Mouse (Mus musculus) lung, postnatal 10 days (tissue): Measurements from ENCODE around the gene Mcrip1.
A peak's percentile ranks its signal among the peaks of the same experiment; 100 is the strongest.
"Not testable (repeated sequence)": the region's sequence is repeated elsewhere in the genome, so short reads cannot be mapped to it uniquely, and the experiment has no call there.

Source experiments
- DNase-seq: peaks from one replicate; pipeline ENCODE4 v3.0.0; 2021

The Mcrip1 gene

DNA sequence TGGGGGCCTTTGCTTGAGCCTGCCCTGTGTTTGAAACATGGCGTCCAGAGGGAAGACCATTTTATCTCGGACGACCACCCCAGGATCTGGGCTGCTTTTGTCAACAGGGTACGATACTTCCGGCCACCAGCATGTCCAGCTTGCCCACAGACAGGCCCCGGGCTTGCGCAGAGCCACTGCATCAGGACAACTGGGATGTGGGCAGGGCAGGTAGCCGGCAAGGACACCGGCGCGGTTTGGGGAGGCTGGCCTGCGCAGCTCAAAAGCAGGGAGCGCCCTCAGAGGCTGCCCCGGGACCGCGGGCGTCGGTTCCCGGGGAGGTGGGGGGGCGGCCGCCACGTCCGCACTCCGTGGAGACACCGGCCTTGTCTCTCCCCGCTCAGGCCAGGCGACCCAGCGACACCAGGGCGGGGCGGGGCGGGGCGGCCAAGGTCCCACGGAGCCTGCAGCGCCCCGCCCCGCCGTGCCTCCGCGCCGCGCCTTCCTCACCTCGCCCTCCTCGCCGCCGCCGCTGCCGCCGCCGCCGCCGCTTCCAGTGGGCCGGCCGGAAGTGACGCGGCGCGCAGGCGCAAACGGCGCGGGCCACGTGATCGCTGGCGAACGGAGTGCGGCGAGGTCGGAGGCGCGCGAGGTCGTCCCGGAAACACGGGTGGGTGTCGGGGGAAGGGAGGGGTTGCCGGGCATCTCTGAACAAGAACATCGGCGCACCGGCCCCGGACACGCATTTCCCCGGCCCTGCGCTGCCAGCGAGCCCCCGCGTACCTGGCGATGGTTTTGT is at the start of gene Mcrip1:
TSS of gene Mcrip1 (minus strand) at position 560 of the 778 bp plus-strand sequence.
- peak; percentile 97 for DNase-seq

DNA sequence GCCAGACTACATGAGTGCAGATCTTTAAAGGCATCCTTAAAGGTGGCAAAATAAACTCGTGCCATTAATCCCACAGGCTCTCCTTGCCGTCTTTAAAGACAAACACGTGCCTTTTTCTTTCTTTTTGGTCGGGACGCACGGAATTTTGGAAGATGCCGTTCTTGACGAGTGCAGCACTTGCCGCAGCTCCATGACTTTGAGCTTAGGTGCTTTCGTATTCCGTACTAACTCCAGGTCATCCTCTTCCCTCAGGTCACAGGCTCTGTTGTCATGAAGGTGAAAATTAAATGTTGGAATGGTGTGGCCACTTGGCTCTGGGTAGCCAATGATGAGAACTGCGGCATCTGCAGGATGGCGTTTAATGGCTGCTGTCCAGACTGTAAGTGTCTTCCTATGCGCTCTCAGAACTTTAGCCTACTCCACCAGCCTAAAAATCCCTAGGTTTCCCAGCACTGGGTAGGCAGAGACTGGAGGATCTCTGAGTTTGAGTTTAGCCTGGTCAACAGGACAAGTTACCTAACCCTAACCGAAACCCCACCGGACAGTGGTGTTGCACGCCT is 49.5 kb upstream of the Mcrip1 start:
- DNase-seq: no peak

DNA sequence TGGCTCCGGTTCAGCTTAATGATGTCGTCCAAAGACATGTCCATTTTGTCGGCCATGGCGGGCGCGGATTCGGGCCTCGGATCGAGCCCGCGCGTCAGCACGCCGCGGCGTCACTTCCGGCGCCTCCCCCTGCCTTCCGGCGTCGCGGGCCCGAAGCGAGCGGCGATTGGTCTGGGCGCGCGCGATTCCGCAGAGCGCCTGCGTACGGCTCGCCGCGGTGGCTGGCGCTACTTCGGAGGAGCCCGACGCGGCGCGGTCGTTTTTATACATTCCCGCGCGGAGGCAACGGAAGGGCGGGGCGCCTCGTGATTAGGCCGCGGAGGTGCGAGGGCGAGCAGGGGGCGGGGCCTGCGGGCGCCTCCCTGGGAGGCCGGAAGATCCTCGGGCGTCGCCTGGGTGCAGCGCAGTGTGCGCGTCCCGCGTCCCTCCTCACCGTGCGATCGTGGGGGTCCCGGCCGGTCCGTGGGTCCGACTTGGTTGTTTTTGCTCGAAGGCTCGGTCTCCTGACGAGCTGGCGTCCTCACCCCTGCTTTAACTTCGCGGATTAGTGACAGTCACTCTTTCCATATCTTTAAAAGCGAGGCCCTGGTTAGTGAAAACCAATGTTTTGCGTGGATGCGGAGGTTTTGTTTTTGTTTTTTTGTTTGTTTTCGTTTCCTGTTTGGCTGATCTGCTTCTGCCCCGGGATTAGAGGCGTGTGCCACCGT is 48.9 kb upstream of the Mcrip1 start, which contains the start of the genes Alyref and Anapc11:
TSS of gene Alyref (minus strand) at position 83 of the 707 bp plus-strand sequence.
TSS of gene Anapc11 (plus strand) at position 139 of the 707 bp plus-strand sequence.
- peak; percentile 95 for DNase-seq

DNA sequence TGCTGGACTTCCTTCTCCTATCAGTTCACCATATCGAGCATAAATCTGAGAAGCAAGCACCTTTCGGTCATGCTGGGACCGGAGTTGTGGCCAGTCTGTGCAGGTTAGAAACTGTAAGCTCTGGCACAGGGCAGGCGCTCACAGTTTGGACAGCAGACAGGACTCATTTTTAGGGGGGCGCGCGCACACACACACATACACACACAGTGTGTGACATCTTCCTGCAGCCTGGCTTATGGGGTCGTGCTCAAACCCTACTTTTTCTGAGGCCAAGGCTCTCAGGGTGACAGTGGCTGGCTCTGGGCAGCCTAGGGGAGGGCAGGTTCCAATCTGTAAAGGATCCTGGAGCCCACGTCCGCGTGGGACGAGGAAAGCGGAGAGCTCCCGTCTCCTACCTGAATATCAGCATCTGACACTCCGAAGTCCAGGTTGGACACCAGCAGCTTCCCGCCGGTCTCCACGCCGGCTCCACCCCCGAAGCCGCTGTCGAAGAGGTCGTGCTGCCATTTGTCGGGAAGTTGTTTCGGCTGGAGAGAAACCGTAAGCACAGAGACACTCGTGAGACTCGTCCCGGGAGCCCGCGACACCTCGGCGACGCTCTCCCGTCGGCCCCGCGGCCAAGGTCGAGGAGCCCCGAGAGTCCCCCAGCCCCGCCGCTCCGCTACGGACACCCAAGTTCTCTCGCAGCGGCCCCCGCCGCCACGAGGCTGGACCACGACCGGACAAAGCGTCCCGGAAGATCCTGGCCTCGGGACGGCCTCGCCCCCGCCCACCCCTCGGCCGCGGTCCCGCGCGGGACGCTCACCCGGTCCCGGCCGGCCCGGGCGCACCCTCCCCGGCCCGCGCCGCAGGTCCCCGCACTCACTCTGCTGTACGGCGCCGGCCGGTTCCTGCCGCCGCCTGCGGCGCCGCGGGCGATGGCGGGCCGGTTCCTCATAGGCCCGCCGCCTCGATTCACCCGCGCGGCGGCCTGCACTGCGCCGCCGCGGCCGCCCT is 48.0 kb upstream of the Mcrip1 start:
- DNase-seq: no peak

DNA sequence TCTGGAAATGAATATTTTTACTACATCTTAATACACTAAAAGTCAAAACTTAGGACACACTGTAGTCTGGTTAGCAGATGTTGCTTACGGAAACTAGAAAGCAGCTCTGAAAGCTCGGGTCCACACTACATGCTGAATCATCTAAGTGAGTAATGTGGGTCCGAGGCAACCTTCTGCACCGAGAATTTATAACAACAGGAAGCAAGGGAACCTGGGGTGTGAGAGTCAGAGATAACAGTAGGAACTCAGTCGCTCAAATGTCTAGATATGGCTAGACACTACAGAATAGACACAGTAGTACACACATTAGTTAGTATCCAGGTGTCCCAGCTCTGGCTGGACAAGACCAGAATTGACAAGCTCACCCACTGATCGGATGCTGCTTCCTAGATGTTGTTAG is 39.0 kb upstream of the Mcrip1 start:
- no peak for DNase-seq

DNA sequence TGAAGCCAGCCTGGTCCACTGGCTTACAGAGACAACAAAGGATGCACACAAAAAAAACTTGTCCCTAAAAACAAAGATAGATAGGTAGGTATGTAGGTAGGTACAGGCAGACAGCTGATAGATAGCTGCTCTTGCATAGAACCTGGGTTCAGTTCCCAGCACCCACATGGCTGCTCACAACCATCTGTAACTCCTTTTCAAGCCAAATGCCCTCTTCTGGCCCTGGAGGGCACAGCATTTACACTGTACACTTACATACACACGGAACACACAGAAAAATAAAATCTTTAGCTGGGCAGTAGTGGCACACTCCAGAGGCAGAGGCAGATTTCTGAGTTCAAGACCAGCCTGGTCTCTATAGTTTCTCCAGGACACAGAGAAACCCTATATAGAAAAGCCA is 34.4 kb upstream of the Mcrip1 start:
- no peak for DNase-seq

DNA sequence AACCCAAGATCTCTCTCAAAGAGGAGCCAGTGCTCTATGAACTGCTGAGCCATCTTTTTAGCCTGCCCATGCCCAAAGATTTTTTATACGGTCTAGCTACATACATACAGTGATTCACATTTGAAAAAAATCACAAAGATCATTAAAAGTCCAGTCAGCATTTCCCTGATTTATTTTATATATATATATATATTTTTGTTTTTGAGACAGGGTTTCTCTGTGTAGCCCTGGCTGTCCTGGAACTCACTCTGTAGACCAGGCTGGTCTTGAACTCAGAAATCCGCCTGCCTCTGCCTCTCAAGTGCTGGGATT is 33.4 kb upstream of the Mcrip1 start:
- not testable (repeated sequence) for DNase-seq

DNA sequence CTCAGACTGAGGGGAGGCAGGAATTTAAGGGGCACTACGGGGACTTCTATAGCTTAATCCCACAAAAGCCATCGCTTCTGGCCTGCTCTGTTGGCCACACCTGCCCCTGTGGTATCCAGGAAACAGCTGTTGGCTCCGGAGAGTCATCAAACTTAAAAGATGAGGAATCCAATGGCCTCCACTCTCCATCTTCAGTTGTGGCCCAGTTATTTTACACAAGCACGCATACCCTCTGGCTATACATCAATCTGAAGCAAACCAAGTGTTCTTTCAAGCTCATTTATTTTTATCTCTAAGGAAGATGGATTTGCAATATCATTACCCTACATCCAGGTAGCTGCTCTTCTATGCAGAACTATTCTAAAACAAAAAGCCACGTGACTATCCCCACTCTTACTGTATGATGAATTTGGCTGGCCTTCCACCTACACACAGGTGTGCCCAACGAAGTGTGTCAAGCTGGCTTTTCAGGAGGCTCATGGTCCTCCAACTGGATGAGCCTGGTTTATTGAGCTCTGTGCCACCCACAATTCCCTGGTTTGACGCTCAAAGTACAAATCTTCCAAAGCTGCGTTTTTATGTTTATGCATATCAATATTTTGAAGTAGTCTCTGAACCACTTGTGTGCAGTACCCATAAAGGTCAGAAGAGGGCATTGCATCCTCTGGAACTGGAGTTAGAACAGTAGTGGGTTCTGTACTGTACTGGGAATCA is 32.9 kb upstream of the Mcrip1 start:
- peak; percentile 67 for DNase-seq

DNA sequence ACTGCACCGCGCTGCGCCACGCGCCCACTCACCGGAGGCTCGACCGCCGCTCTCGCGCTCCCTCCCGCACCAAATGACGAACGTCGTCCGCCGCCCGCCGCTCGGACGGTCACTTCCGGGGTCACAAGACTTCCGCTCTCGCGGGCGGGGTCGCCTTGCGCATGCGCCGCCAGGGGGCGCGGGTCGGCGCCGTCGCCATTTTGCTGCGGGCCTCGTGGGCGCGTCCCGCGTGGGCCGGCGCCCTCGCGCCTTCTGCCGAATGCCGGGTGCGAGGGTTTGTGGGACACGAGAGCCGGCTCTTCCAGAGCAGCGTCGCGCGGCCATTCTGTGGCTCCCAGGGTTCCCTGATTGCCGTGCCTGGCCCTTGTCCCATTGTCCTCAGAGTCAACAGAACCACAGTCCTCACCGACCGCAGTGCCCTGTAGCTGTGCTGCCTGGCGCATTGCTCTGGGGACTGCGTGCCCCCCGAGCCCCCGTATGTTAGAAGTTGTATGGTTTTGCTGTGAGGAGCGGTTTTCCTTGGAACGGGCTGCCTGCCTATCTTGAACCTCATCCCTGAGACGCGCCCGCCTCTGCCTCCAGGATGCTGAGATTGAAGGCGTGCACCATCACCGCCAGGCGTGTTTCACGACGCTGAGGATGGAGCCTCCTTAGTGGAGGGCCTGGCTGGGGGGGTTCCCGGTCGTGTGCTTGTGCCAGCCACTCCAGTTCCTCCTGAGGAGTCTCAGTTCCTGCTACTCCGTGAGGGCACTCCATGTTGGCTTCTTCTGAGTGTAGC is 32.2 kb upstream of the Mcrip1 start, which contains the start of gene Arhgdia:
TSS of gene Arhgdia (minus strand) at position 135 of the 778 bp plus-strand sequence.
- DNase-seq: peak; percentile 92

DNA sequence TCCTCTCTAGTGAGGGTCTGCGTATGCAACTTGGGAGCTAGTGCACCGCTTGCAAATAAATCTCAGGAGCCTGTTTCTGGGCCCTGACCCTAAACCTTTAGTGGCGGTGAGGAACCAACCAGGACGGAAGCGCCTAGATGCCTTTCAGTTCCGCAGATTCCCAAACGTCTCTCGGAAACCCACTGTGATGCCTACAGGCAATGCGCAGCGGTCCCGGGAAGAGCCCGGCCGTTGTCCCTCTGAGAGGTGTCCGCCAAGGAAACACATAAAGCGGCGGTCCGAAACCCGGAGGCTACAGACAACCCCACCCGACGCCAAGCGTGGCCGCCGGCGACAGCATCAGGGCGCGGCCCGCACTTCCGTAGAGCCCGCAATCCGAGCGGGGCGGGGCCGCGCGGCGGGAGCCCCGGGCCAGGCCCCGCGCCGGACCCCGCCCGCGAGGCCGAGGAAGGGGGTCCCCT is 31.4 kb upstream of the Mcrip1 start:
- DNase-seq: peak; percentile 59

DNA sequence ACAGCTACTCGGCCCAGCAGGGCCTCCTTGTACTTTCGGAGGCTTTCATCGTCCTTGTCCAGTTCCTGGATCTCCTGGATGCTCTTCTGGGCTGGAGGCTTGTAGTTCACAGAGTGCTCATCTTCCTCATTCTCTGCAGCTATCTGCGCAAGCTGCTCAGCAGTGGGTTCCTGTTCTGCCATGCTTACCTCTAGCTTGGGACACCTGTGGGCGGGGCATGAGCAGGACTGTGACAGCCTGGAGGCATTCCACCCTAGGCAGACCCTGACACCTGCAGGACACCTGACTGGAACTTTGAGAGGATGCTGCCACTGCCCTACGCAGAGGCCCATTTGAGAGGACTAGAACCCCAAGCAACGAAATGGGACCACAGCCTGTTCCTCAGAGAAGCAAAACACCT is 30.7 kb upstream of the Mcrip1 start:
- DNase-seq: peak; percentile 40

DNA sequence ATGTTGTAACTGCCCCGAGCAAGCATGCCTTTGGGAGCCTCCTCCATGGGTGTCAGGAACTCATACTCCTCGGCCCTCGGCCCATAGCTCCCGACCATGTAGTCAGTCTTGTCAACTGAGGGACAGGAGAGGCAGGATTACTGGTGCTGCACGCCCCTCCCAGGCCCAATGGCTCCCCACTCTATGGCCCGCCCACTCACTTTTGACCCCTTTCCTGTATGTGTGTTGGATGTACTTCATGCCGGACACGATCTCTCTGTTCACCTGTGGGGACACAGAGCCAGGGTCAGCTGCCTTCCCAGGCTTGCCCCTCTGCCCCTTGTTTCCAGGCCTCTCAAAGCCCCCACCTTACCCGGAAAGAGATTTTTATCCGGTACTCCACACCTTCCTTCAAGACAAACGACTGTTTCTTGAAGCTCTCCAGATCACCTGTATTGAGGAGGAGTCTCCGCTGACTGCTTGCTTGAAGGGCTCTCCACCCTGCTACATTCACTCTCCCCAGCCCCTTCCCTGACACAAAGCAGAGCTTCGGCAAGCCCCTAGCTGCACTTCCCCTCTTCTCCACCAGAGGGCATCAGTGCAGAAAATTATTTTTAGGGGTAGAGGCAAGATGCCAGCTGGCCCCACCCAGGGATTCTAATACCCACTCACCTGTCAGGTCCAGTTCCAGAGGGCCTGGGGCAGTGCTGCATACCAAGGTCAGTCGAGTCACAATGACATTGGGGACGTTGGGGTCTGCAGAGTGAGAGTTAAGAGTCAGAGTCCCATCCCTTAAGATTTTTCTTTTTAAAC is 30.0 kb upstream of the Mcrip1 start:
- DNase-seq: peak; percentile 85

DNA sequence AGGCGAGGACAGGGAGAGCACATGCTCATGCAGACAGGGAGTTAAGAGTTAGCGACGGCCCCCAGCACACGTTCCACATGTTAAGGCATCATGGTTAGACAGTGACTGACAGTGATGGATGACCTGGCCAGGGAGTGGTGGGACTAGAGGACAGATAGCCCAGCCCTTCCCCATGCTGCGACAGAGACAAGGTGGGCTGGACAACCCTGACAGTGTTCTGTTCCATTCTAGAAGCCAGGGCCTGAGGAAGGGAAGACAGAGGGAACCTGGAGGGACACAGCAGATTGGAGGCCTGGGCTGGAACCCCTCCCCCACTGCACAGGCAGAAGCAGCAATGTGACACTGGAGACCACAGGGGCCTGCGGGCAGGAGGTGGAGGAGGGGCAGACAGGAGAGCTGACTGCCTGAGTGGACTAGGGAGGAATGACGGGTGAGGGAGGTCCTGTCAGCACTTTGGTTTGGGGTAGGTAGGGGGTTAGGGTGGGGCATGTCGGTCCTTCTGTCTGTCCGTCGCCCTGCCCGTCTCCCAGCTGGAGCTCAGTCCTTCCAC is 29.2 kb upstream of the Mcrip1 start:
- DNase-seq: no peak

DNA sequence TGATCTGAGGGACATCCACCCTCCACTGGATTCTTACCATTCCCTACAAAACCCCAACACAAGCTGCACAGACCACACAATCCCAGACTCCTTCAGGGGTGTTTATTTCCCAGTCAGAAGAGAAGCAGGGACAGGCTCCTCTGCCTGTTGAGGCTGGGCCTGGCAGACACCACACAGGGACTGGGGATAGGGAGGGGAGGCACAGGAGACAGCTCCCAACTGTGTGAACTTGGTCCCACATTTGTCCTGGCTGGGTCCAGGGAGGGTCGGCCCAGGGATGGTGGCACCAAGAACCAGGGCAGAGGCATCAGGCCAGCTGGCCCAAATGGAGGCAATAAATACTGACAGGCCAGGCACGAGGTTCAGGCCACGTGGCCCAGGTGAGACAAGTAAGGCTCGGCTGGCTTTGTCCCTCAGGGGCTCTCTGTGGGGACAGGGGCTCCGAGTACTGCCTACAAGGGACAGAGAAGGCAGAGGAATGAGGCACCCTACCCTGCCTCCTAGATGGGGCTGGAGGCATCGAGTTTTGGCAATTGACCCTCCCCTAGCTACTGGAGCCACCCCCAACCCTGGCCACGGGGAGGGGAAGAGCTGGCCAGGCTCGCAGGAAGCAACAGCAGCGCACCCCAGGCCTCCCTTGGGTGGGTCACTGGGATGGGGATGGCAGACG is 28.6 kb upstream of the Mcrip1 start:
- no peak for DNase-seq

DNA sequence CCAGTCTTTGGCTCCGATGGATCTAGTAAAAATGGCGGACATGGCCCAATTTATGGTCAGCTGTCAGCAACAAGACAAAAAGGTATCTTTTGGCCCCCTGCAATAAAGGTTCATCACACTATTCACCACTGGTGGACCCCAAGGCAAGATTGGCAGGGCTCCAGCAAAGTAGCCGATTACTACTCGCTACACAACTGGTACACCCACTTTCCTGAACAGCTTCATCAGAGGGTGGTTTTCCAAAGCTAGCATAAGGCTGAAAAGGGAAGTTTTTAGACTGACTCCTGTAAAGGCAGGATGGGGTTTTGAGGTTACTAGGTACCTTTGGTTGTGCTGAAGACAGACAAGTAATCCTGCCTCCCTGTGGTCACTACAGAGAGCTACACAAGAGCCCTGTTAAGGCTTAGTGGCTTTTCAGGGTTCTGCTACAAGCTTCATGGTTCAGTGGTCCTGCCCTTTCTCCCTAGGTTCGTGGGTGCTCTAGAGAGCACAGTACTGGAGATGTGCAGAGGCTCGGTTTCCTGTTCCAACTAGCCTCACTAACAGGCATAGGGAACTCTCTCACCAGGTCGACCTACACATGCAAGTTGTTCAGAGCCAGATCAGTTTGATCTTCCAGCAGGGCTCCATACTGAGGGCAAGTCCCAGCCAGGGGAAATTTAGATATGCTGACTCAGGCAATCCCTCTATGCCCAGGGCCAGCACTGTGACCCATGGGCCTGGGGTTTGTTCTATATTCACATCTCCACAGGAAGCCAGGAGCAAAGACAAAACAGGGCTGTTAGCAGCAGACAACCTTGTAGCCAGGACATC is 27.9 kb upstream of the Mcrip1 start:
- DNase-seq: peak; percentile 28

DNA sequence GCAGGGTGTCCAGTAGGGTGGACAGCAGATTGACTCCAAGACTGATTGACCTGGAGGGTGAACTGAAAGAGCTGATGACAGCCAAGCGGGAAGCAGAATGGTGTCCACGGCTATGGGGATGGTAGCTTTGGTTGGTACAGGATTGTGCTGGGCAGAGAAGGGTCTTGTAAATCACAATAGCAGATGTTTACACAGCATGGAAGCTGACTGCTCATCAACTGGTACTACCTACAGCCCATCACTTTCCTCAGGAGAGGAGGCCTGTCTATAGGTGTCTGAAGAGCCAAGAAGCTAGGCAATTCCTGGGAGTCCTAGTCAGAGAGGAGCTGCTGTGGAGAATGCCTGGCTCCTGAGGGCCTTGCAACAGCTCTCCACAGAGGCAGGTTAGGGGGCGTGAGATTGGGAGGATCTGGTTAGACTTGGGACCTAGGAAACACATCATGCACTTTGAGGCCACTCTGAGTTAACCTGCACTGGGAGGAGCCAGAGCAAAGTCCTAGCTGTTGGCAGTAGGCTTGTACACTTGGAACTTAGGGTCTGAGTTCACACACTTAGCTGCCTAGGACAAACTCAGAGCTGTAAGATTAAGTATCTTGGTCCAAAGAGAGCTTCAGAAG is 26.9 kb upstream of the Mcrip1 start:
- DNase-seq: no peak

DNA sequence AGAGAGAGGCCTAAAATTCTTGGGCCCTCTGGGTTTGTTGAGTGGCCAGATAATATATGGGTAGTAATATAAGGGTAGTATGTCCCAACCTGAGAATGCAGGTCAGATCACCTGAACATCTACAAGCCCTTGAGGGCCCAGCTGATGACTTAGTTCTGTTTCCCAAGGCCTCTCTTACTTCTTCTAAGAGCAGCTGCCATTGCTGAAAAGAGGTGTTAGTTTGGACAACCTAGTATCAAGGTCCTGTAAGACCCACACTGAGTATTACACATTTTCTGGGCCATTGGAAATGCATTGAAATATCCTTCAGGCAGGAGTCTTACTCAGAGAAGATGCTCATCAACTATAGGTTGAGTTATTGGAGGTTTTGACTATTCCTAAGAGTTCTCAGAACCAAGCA is 26.4 kb upstream of the Mcrip1 start:
- DNase-seq: no peak

DNA sequence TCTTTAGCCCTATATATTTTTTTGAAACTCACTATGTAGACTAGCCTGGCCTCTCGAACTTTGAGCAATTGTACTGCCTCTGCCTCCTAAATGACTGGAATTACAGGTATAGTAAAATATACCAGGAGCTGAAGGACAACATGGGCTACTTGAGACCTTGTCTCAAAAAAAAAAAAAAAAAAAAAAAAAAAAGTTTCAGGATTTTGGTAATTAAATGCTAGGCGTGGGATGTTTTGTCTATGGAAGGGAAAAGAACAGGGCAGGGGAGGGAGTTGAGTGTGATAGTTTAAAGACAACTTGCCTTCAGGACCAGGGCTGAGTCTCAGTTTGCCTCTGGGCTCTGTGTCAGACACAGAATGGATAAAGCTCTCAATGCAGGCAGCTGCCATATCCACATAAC is 25.5 kb upstream of the Mcrip1 start:
- no peak for DNase-seq
